Mouse (Mus musculus): ENCODE results near the gene Pgap3. TPM values are rescaled to one million over a fixed set of nuclear protein-coding genes. Genes with fewer than 3 reads are reported as not detected.
"Not testable (repeated sequence)": the region's sequence is repeated elsewhere in the genome, so short reads cannot be mapped to it uniquely, and the experiment has no call there.

Pgap3 gene
- polyA plus RNA-seq, 1 experiment from 2014 or later: 8.0 TPM

- 0 out of 2 replicates have a peak, but pooled peaks cover under 1% of the 10 kb centered on the region for H3K36me3 ChIP-seq (ENCODE audit: insufficient read depth, low read length)
Measured at GRCm38 (mm10) chr11:98385638-98386585, 14.4 kb downstream of the Pgap3 start, which contains the start of gene Pnmt. Pnmt (plus strand) TSS chr11:98386450.

GRCm38 (mm10) chr11:98384721-98385637, 15.3 kb downstream of the Pgap3 start:
- ATAC-seq (no peak), DNase-seq (ENCODE audit: low spot score) (no peak)
- Histone ChIP-seq H3K4me3 (ENCODE audit: low read depth, low read length) (no peak overlapping the region), H3K27me3 (replicated peaks; ENCODE audit: insufficient read depth, low read length) (peaks cover 13% of the 10 kb centered on the region; the same call in 1 of the 2 replicates), H3K27ac (ENCODE audit: low read length) (no peak overlapping the region), H3K9ac (replicated peaks; ENCODE audit: low read depth) (no peak overlapping the region), H3K9me3 (ENCODE audit: low read length) (no peaks in the 10 kb centered on the region), H3K4me2 (replicated peaks; ENCODE audit: low read depth, low read length) (no peak overlapping the region), H3K4me1 (ENCODE audit: insufficient read depth, low read depth, low read length) (no peaks in the 10 kb centered on the region), H3K36me3 (ENCODE audit: insufficient read depth, low read length) (peaks cover 6% of the 10 kb centered on the region; the same call in 1 of the 2 replicates)
- 73% methylated on average over 8 of the region's 8 CpGs for WGBS
- no peak for TF ChIP-seq EP300 (IDR thresholded peaks at IDR 0.05)
- no peak for TF ChIP-seq CTCF (IDR thresholded peaks at IDR 0.05)

More at GRCm38 (mm10) chr11:98385638-98386585, 14.4 kb downstream of the Pgap3 start, which contains the start of gene Pnmt:
- H3K4me2 ChIP-seq (replicated peaks; ENCODE audit: low read depth, low read length): no peak within 1 kb of the TSS
- no peak within 1 kb of the TSS for H3K4me3 ChIP-seq (ENCODE audit: low read depth, low read length)
- H3K9me3 ChIP-seq (ENCODE audit: low read length): no peaks in the 10 kb centered on the region
- peaks cover 13% of the 10 kb centered on the region; the same call in 1 of the 2 replicates for H3K27me3 ChIP-seq (replicated peaks; ENCODE audit: insufficient read depth, low read length)
- 42% methylated on average over 24 of the region's 25 CpGs for WGBS
- DNase-seq (ENCODE audit: low spot score) (no peak), ATAC-seq (no peak)
- H3K27ac ChIP-seq (ENCODE audit: low read length): no peak within 1 kb of the TSS
- H3K9ac ChIP-seq (replicated peaks; ENCODE audit: low read depth): no peak within 1 kb of the TSS
- H3K4me1 ChIP-seq (ENCODE audit: insufficient read depth, low read depth, low read length): no peaks in the 10 kb centered on the region
- TF ChIP-seq CTCF (IDR thresholded peaks at IDR 0.05): no peak
- TF ChIP-seq EP300 (IDR thresholded peaks at IDR 0.05): no peak

GRCm38 (mm10) chr11:98384216-98384615, 16.1 kb downstream of the Pgap3 start:
- no peaks in the 10 kb centered on the region for H3K9me3 ChIP-seq (ENCODE audit: low read length)
- H3K4me2 ChIP-seq (replicated peaks; ENCODE audit: low read depth, low read length): no peak overlapping the region
- DNase-seq (ENCODE audit: low spot score) (no peak), ATAC-seq (no peak)
- no peak overlapping the region for H3K4me3 ChIP-seq (ENCODE audit: low read depth, low read length)
- no peak overlapping the region for H3K9ac ChIP-seq (replicated peaks; ENCODE audit: low read depth)
- peaks cover 6% of the 10 kb centered on the region; the same call in 1 of the 2 replicates for H3K36me3 ChIP-seq (ENCODE audit: insufficient read depth, low read length)
- H3K27ac ChIP-seq (ENCODE audit: low read length): no peak overlapping the region
- peaks cover 13% of the 10 kb centered on the region; the same call in 1 of the 2 replicates for H3K27me3 ChIP-seq (replicated peaks; ENCODE audit: insufficient read depth, low read length)
- H3K4me1 ChIP-seq (ENCODE audit: insufficient read depth, low read depth, low read length): no peaks in the 10 kb centered on the region
- 78% methylated on average over 20 of the region's 20 CpGs for WGBS
- no peak for TF ChIP-seq CTCF (IDR thresholded peaks at IDR 0.05)
- TF ChIP-seq EP300 (IDR thresholded peaks at IDR 0.05): no peak

GRCm38 (mm10) chr11:98383261-98384030, 16.8 kb downstream of the Pgap3 start, which contains the start of gene Tcap:
Tcap (plus strand) TSS chr11:98383811.
- Histone ChIP-seq H3K4me3 (ENCODE audit: low read depth, low read length) (no peak within 1 kb of the TSS), H3K4me1 (ENCODE audit: insufficient read depth, low read depth, low read length) (no peaks in the 10 kb centered on the region), H3K4me2 (replicated peaks; ENCODE audit: low read depth, low read length) (no peak within 1 kb of the TSS), H3K9ac (replicated peaks; ENCODE audit: low read depth) (no peak within 1 kb of the TSS), H3K27me3 (replicated peaks; ENCODE audit: insufficient read depth, low read length) (peaks cover 13% of the 10 kb centered on the region; the same call in 1 of the 2 replicates), H3K36me3 (ENCODE audit: insufficient read depth, low read length) (peaks cover 12% of the 10 kb centered on the region), H3K9me3 (ENCODE audit: low read length) (no peaks in the 10 kb centered on the region), H3K27ac (ENCODE audit: low read length) (no peak within 1 kb of the TSS)
- DNase-seq (ENCODE audit: low spot score) (no peak), ATAC-seq (no peak)
- 50% methylated on average over 14 of the region's 14 CpGs for WGBS
- TF ChIP-seq CTCF (IDR thresholded peaks at IDR 0.05) (no peak), EP300 (IDR thresholded peaks at IDR 0.05) (no peak)

GRCm38 (mm10) chr11:98382405-98382804, 17.9 kb downstream of the Pgap3 start:
- WGBS: 20% methylated on average over 2 of the region's 2 CpGs
- not testable (repeated sequence) for H3K27ac ChIP-seq (ENCODE audit: low read length); H3K9ac ChIP-seq (replicated peaks; ENCODE audit: low read depth); ATAC-seq; DNase-seq (ENCODE audit: low spot score); H3K4me1 ChIP-seq (ENCODE audit: insufficient read depth, low read depth, low read length); H3K4me3 ChIP-seq (ENCODE audit: low read depth, low read length); H3K27me3 ChIP-seq (replicated peaks; ENCODE audit: insufficient read depth, low read length); H3K9me3 ChIP-seq (ENCODE audit: low read length); H3K4me2 ChIP-seq (replicated peaks; ENCODE audit: low read depth, low read length)
- peaks cover 20% of the 10 kb centered on the region for H3K36me3 ChIP-seq (ENCODE audit: insufficient read depth, low read length)
